Mouse (Mus musculus): ENCODE results near the gene Mfsd4b1.
"Not testable (repeated sequence)": the region's sequence is repeated elsewhere in the genome, so short reads cannot be mapped to it uniquely, and the experiment has no call there.

Mfsd4b1 gene

GRCm38 (mm10) chr10:40034956-40035355 is 9.9 kb upstream of the Mfsd4b1 start:
- no peak for DNase-seq (ENCODE audit: low read depth, low spot score)

DNA sequence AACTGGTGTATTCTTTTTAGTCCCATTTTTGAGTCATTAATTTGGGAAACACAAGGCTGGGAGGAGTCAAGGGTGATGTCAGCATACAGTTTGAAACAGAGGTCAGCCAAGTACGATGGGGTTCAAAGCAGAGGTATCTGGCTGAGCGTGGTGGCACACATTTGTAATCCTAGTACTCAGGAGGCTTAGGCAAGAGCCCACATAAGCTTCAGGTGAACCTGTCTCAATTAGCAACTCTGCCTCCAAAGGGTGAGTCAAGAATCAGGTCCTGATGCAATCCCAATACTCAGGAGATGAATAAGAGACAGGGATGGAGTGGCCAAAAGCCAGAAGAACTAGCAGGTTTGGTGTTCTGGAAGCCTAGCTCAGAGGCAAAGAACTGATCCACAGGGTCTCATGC is 7.8 kb upstream of the Mfsd4b1 start:
- DNase-seq (ENCODE audit: low read depth, low spot score): no peak

DNA sequence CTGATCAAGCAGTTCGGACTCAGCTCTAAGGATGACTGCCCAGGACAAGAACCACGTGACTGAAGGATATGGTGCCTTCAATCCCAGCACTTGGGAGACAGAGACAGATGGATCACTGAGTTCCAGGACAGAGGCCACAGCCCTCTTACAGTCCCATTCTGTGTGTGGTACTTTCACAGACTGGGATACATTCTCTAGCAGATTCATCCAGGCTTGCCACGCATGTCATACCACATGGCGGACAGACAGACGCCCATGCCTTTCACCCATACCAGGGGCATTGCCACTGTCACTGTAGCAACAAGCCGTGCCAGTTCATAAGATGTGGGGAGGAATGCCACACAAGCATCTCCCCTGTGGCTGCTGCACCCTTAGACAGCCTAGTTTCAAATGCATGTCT is 5.6 kb upstream of the Mfsd4b1 start:
- no peak for DNase-seq (ENCODE audit: low read depth, low spot score)

GRCm38 (mm10) chr10:40029610-40030009 is 4.5 kb upstream of the Mfsd4b1 start:
- no peak for DNase-seq (ENCODE audit: low read depth, low spot score)

DNA sequence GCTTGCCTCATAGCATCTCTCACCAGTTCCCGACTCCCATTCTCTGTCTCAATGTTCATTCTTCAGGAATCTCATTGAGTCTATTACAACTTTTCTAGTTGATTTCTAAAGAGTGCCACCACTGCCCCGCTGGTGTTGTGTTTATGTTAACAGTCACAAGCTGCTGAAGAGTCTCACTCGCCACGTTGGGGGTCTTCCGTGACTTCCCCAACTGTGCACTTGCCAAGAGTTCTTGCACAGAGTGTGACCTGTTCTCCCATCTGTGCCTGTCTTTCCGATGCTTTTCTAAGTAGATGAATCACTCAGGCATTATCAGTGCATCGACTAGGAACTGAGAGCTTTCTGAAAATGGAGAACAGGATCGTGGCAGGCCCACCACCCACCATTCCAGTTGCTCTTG is 3.0 kb upstream of the Mfsd4b1 start:
- DNase-seq (ENCODE audit: low read depth, low spot score): no peak

- DNase-seq (ENCODE audit: low read depth, low spot score): no peak
These were observed 1.5 kb upstream of the Mfsd4b1 start for GRCm38 (mm10) chr10:40026546-40026945.

- no peak for DNase-seq (ENCODE audit: low read depth, low spot score)
These were observed 492 bp upstream of the Mfsd4b1 start for GRCm38 (mm10) chr10:40025560-40025959.

DNA sequence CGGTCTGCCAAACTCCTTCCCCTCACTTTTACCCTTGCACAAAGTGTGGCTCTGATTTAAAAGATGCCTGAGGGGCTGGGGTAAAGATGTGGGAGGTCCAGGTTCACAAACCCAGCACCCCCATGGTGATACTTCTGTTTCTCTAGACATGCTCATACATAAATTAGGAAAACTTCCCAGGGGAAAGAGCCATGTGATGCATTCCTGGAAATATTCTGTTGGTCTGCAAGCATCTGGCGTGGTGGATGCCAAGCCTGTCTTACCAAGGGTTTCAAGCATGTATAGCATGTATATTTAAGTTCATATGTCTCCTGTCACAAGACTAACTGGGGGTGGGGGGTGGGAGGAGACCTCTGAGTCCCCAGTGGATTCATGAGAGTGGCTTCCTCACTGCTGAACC is 4.7 kb downstream of the Mfsd4b1 start:
- DNase-seq (ENCODE audit: low read depth, low spot score): no peak

- DNase-seq (ENCODE audit: low read depth, low spot score): no peak
These were observed 5.6 kb downstream of the Mfsd4b1 start for GRCm38 (mm10) chr10:40019492-40019891.

- no peak for DNase-seq (ENCODE audit: low read depth, low spot score)
These were observed 6.7 kb downstream of the Mfsd4b1 start for GRCm38 (mm10) chr10:40018261-40018860.

DNA sequence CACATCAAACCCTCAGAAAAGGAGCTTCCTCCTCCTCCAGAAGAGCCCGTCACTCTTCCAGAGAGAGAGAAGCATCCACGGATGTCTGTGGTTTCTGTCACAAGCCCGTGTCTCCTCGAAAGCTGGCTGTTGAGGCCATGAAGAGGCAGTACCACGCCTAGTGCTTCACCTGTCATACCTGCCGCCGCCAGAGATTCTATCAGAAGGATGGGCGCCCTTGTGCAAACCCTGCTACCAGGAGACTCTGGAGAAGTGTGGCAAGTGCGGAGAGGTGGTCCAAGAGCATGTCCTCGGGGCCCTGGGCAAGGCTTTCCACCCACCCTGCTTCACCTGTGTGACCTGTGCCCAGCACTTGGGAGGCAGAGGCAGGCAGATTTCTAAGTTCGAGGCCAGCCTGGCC is 15.5 kb downstream of the Mfsd4b1 start:
- no peak for DNase-seq (ENCODE audit: low read depth, low spot score)

DNA sequence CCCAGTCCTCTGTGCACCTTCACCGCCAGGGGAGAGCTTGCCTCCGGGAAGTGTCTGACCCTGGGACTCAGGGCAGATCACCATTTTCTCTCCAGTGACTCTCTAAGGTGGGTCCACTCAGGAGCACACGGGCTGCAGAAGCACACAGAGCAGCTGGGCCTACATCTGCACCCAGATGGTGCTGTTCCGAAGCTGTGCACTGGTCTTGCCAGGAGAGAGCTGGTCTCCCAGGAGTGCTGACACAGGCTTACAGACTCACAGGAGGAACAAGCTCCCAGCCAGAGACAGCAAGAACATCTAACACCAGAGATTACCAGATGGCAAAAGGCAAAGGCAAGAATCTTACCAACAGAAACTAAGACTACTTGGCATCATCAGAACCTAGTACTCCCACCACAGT is 16.2 kb downstream of the Mfsd4b1 start:
- not testable (repeated sequence) for DNase-seq (ENCODE audit: low read depth, low spot score)

DNA sequence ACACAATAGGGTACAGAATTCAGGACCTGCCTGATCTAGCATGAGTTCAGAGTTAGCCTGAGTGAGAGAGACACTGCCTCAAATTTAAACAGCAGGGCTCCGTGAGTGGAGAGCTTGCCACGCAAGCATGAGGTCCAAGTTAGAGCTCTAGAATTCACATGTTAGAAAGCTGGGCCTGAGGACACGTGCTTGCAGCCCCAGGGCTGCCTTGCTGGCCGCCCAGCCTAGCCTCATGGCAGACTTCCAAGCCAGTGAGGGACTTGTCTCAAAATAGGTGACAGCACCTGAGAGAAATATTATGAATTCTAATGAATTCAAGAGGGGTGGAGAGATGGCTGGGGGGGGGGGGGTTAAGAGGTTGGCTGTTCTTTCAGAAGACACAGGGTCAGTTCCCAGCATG is 17.1 kb downstream of the Mfsd4b1 start:
- DNase-seq (ENCODE audit: low read depth, low spot score): no peak

GRCm38 (mm10) chr10:40006963-40007362 is 18.1 kb downstream of the Mfsd4b1 start:
- no peak for DNase-seq (ENCODE audit: low read depth, low spot score)

DNA sequence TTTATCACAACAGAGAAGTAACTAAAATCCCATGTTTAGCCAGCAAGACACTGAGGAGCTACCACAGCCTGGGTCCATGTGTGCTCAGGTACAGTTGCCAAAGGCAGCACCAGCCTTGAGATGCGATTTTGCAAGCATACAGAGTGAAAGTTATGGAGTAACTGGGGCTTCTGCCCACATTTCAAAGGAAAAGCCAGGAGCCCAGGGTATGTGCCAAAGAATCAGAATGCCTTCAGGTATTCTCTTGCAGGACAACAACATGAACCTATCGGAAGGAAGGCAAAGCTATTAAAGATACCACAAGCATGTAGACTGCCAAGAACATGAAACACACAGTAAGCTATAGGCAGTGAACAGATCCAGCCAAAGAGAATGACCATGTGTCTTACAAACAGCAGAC is 24.3 kb downstream of the Mfsd4b1 start:
- no peak for DNase-seq (ENCODE audit: low read depth, low spot score)

GRCm38 (mm10) chr10:39991155-39991554 is 33.9 kb downstream of the Mfsd4b1 start:
- no peak for DNase-seq (ENCODE audit: low read depth, low spot score)

GRCm38 (mm10) chr10:39986466-39986865 is 38.6 kb downstream of the Mfsd4b1 start, which contains the start of gene Mfsd4b5:
Mfsd4b5 (minus strand) TSS chr10:39986646.
- DNase-seq (ENCODE audit: low read depth, low spot score): no peak

DNA sequence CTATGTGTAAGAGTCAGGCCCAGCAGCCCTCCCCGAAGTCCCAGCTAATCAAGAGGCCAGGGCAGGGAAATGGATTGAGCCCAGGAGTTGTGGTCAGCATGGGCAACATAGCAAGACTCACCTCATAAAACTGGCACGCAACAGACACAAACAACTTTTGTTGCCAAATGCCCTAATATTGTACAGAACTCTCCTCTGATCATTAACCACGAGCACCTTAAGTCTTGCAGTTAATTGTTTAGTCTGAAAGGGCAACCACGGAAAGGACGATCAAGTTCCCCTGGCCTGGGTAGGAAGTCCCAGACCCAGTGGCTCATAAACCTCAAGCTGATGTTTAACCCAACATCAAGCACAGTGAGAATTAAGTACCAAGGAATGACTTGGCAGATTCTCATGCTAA is 42.5 kb downstream of the Mfsd4b1 start:
- DNase-seq (ENCODE audit: low read depth, low spot score): no peak

- DNase-seq (ENCODE audit: low read depth, low spot score): no peak
These were observed 46.8 kb downstream of the Mfsd4b1 start for GRCm38 (mm10) chr10:39978231-39978630.

GRCm38 (mm10) chr10:39977346-39977745 is 47.7 kb downstream of the Mfsd4b1 start:
- no peak for DNase-seq (ENCODE audit: low read depth, low spot score)

DNA sequence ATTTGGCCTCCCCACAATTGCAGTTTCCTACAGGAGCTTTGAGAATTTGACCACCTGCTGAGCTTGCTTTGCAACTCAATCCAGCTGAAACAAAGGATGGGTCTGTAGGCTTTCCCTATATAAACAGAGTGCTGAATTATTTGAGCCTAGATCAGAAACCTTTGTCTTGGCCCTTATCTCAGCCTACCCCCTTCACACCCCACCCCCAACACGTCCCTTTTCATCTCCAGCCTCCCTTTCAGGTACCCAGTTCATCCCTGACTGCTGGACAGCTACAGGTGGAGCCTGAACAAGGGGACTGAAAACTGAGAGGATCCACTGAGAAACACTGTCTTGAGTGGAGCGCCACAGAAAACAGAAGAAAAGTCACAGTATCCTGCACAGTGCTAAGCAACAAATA is 49.3 kb downstream of the Mfsd4b1 start:
- no peak for DNase-seq (ENCODE audit: low read depth, low spot score)

- no peak for DNase-seq (ENCODE audit: low read depth, low spot score)
These were observed 50.1 kb downstream of the Mfsd4b1 start for GRCm38 (mm10) chr10:39974982-39975381.

GRCm38 (mm10) chr10:39967512-39967911 is 57.6 kb downstream of the Mfsd4b1 start:
- no peak for DNase-seq (ENCODE audit: low read depth, low spot score)

- DNase-seq (ENCODE audit: low read depth, low spot score): no peak
These were observed 63.2 kb downstream of the Mfsd4b1 start for GRCm38 (mm10) chr10:39961906-39962305.

All from A20 (cell line).